Mouse (Mus musculus): ENCODE measurements at regions not wholly inside any gene's neighbourhood (a gene's known extent, or its start where the extent isn't known, plus 50 kb on each side); places are given as distances from the start of the nearest gene placed in this dataset.

DNA sequence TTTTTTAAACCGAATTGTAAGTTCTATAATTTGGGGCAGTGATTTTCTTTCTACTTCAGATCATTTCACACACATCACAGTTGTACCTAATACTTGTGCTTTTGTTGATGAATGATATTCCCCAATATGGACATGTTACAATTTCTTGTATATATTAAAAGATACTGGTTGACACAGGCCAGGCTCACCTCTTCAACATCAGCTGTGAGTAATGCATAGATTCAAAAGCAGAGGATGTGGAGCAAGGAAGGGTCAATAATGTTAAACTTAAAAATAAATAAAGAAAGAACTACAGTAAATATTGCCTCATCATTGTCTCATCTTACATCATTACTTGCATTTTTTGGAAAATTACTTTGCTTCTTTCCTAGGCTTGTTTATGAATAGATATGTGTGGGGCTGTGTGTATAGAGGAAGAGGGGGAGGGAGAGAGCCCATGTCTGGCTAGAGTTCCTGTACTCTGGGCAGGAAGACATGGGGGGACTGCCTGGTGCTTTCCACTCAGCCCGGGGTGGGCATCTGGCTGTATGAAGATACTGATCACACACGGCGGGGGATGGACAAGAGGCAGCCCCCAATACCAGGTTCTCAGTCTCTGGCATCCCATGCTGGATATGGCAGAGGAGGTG lies 490.1 kb downstream of the Gm6377 start:
- DNase-seq (ENCODE audit: low read depth, low spot score), result no peak

- DNase-seq (ENCODE audit: low read depth, low spot score), result peak; percentile 35
These were observed 538.5 kb downstream of the Gm6377 start for GRCm38 (mm10) chrX:109734961-109735537.

DNA sequence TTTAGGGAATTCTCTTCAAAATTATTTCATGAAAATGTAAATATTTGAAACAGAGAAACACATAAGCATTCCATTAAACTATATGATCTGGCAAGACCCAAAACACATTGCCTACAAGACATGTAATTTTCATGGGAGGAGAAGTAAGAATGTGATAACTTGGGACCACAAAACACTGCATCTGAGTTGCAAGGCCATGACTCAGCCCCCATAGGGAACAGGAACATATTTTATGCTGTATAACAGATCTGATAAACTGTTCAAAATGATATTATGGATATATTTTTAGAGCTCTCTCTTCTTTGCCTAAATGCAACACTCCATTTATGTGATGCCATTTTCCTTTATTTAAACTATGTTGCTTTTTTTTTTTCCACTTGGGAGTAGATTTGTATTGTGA lies 539.4 kb downstream of the Gm6377 start:
- DNase-seq (ENCODE audit: low read depth, low spot score), result no peak
